ENCODE assay signal across 8 mouse cellular contexts in the genomic region with DNA sequence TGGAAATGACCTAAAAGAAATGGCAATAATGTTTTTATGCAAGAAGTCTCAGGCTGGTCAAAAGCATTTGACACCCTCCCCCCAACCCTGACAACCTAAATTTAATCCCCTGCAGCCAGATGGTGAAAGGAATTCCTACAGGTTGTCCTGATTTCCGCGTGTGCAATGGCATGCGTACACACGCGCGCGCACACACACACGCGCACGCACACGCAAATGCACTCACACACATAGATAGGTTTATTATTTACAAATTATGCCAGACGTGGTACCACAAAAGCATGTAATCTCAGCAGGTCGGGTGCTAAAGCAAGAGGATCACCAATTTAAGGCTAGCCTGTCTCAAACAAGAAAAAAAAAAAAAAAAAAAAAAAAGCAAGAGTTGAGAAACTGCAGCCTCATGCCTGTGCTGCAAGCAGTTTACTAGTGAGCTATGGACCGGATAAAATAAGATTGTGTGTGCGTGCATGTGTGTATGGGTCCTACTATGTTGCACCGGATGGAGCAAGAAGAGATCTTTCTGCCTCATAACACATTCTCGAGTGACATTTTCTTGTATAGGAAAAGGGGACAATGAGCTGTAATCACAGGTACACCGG. TPM values are rescaled to one million over a fixed set of nuclear protein-coding genes. Genes with fewer than 3 reads are reported as not detected.
DNase-seq lines count a peak whose midpoint lies in the region; ATAC-seq and TF ChIP-seq lines count a peak whose summit lies in the region.

No protein-coding gene starts in this region.

- no peaks in the 10 kb centered on the region for H3K27me3 ChIP-seq in hindbrain, embryonic 14.5 days (ENCODE audit: control insufficient read depth, insufficient read depth, low read length)
- no peaks in the 10 kb centered on the region for H3K27me3 ChIP-seq in liver, postnatal 0 days (ENCODE audit: insufficient read depth, low read length)
- no peaks in the 10 kb centered on the region for H3K27me3 ChIP-seq in splenic B cell, adult 2 months (ENCODE audit: control insufficient read depth, insufficient read depth, low read length, poor library complexity, severe bottlenecking)

- DNase-seq in kidney, adult 11 months: peak; percentile 7
- DNase-seq in kidney, postnatal 25 days: no peak
- DNase-seq in ES-E14 (ENCODE audit: low read depth, low spot score): no peak
- peak; percentile 32 for DNase-seq in embryo, embryonic 11 days
- DNase-seq in hindbrain, embryonic 14.5 days (ENCODE audit: low spot score): peak; percentile 24
- no peak for DNase-seq in liver, postnatal 0 days
- peak; percentile 11 for DNase-seq in splenic B cell, adult 2 months (ENCODE audit: low read depth, low spot score)
- no peak for DNase-seq in urinary bladder, postnatal 14 days (ENCODE audit: low spot score)

- no peak for TF ChIP-seq CTCF in liver, postnatal 0 days (IDR thresholded peaks at IDR 0.05; ENCODE audit: low read depth)

- peak overlapping the region; percentile 78 to 81 for H3K4me3 ChIP-seq in ES-E14 (ENCODE audit: insufficient read depth in 1 of 2, low read depth in 1 of 2, low read length in 2 of 2, poor library complexity in 1 of 2, severe bottlenecking in 1 of 2)
- peak overlapping the region; percentile 46 for H3K4me3 ChIP-seq in hindbrain, embryonic 14.5 days (replicated peaks; ENCODE audit: low read length)
- H3K4me3 ChIP-seq in liver, postnatal 0 days (ENCODE audit: low read depth, low read length): peak overlapping the region; percentile 68

- ATAC-seq in hindbrain, embryonic 14.5 days (ENCODE audit: low FRiP score): peak; percentile 71
- peak; percentile 50 for ATAC-seq in liver, postnatal 0 days

- peaks cover 3% of the 10 kb centered on the region for H3K36me3 ChIP-seq in ES-E14 (ENCODE audit: control insufficient read depth, insufficient read depth, low read length, poor library complexity, severe bottlenecking)
- H3K36me3 ChIP-seq in hindbrain, embryonic 14.5 days (replicated peaks; ENCODE audit: control insufficient read depth, insufficient read depth): no peaks in the 10 kb centered on the region; the same call in 1 of the 2 replicates
- H3K36me3 ChIP-seq in liver, postnatal 0 days (replicated peaks; ENCODE audit: insufficient read depth, low read length): no peaks in the 10 kb centered on the region
- no peaks in the 10 kb centered on the region for H3K36me3 ChIP-seq in splenic B cell, adult 2 months (ENCODE audit: control insufficient read depth, insufficient read depth, low read length, poor library complexity, severe bottlenecking)

- 0 out of 2 replicates have a peak, but pooled peaks cover 3% of the 10 kb centered on the region for H3K9me3 ChIP-seq in ES-E14 (ENCODE audit: control insufficient read depth, insufficient read depth, low read depth, low read length)
- H3K9me3 ChIP-seq in hindbrain, embryonic 14.5 days (ENCODE audit: control insufficient read depth, low read length): no peaks in the 10 kb centered on the region
- H3K9me3 ChIP-seq in liver, postnatal 0 days (ENCODE audit: low read length): no peaks in the 10 kb centered on the region

- H3K4me1 ChIP-seq in ES-E14 (ENCODE audit: control insufficient read depth in 2 of 2, insufficient read depth in 2 of 2, low read length in 2 of 2, poor library complexity in 1 of 2): peaks cover 0 to 7% of the 10 kb centered on the region in 2 experiments; a peak in 2 of 4 replicates
- H3K4me1 ChIP-seq in hindbrain, embryonic 14.5 days (replicated peaks; ENCODE audit: control insufficient read depth, insufficient read depth, low read length): no peaks in the 10 kb centered on the region
- H3K4me1 ChIP-seq in liver, postnatal 0 days (ENCODE audit: insufficient read depth): 0 out of 2 replicates have a peak, but pooled peaks cover 4% of the 10 kb centered on the region

- WGBS in hindbrain, embryonic 14.5 days: 17% methylated on average over 18 of the region's 18 CpGs
- WGBS in liver, postnatal 0 days (ENCODE audit: insufficient replicate concordance): 15% methylated on average over 18 of the region's 18 CpGs

- peak overlapping the region; percentile 62 for H3K4me2 ChIP-seq in hindbrain, embryonic 14.5 days (replicated peaks)
- H3K4me2 ChIP-seq in liver, postnatal 0 days (ENCODE audit: low read depth, low read length): peak overlapping the region; percentile 71

- in situ Hi-C loops in ES-E14 (cut with MboI; ENCODE audit: low sequenced_read_pairs in 2 of 2, unreplicated experiment in 2 of 2): no loop called here

- H3K9ac ChIP-seq in ES-E14 (ENCODE audit: insufficient read depth, low read depth, low read length, poor library complexity, severe bottlenecking): peak overlapping the region; percentile 88
- peak overlapping the region; percentile 62 for H3K9ac ChIP-seq in hindbrain, embryonic 14.5 days
- H3K9ac ChIP-seq in liver, postnatal 0 days (replicated peaks): peak overlapping the region; percentile 68

- H3K27ac ChIP-seq in ES-E14 (ENCODE audit: insufficient read depth, low read depth, low read length, poor library complexity, severe bottlenecking): peak overlapping the region; percentile 79; the same call in 1 of the 2 replicates
- H3K27ac ChIP-seq in hindbrain, embryonic 14.5 days: peak overlapping the region; percentile 77
- peak overlapping the region; percentile 87 for H3K27ac ChIP-seq in liver, postnatal 0 days (ENCODE audit: low read depth)

- no peak for TF ChIP-seq EP300 in liver, postnatal 0 days (IDR thresholded peaks at IDR 0.05; ENCODE audit: low read depth)

TF ChIP-seq in ES-E14, 5 proteins besides CTCF, POLR2A, EP300 and RAD21:
- peak; percentile 75 for TF ChIP-seq ZNF384 (IDR thresholded peaks at IDR 0.05; ENCODE audit: low read depth, low read length)
- no peak for TF ChIP-seq ZC3H11A (IDR thresholded peaks at IDR 0.05; ENCODE audit: borderline replicate concordance, low read depth, low read length)

RNA-seq across cellular contexts. Expression of a gene that starts 0.7 kb away (rescaled TPM):
- total RNA-seq in ES-E14 (2012; rRNA removed): 52.0 and 57.7 TPM in 2 replicates
- 15.1 and 16.0 TPM in 2 replicates for polyA plus RNA-seq in hindbrain, embryonic 14.5 days (2014; fragmentation: Nextera tagmentation; extraction: Ambion mirVana)
- 7.9 and 8.1 TPM in 2 replicates for polyA plus RNA-seq in liver, postnatal 0 days (2015; fragmentation: Nextera tagmentation; extraction: Ambion mirVana)

RNA-seq across cellular contexts. Expression of a gene that starts 47.3 kb away (rescaled TPM):
- 9.7 and 11.2 TPM in 2 replicates for total RNA-seq in ES-E14 (2012; rRNA removed)
- polyA plus RNA-seq in hindbrain, embryonic 14.5 days (2014; fragmentation: Nextera tagmentation; extraction: Ambion mirVana): 9.7 and 10.3 TPM in 2 replicates
- 3.1 and 3.5 TPM in 2 replicates for polyA plus RNA-seq in liver, postnatal 0 days (2015; fragmentation: Nextera tagmentation; extraction: Ambion mirVana)

Comparison
In these comparisons a context has a peak if more than half of its experiments do, and no peak if none do; other contexts are left out.
1. DNase-seq: peak in kidney, adult 11 months (single experiment), embryo, embryonic 11 days (single experiment), hindbrain, embryonic 14.5 days (single experiment) and splenic B cell, adult 2 months (single experiment); none in kidney, postnatal 25 days (0 of 2), ES-E14 (single experiment), liver, postnatal 0 days (single experiment) and urinary bladder, postnatal 14 days (single experiment).
2. Peak in every context shown above with its lines, with median percentiles within 50 percentile points of each other: H3K27ac ChIP-seq, H3K4me3 ChIP-seq and H3K9ac ChIP-seq.